Mouse (Mus musculus) kidney, adult 2 months (tissue): ENCODE measurements around the gene Rimbp2. TPM values are rescaled to one million over a fixed set of nuclear protein-coding genes. Genes with fewer than 3 reads are reported as not detected.
"Not testable (repeated sequence)": the region's sequence is repeated elsewhere in the genome, so short reads cannot be mapped to it uniquely, and the experiment has no call there.

Experiments used
- DNase-seq: peaks from one replicate; pipeline ENCODE4 v3.0.0; 2021
- H3K27ac ChIP-seq: fragments of 200-500 bp; 2 replicates; pipeline ENCODE4 v1.5.1; 2012; ENCODE audit warnings: low read depth, low read length, control low read depth, inconsistent platforms; ENCODE audit not compliant: insufficient read depth
- H3K27me3 ChIP-seq: fragments of 200-500 bp; replicated peaks from 2 replicates; pipeline ENCODE4 v1.6.1; 2012; ENCODE audit warnings: mild to moderate bottlenecking, moderate library complexity, low read length, inconsistent platforms; ENCODE audit not compliant: control insufficient read depth, insufficient read depth
- H3K36me3 ChIP-seq: fragments of 200-500 bp; 2 replicates; pipeline ENCODE4 v1.6.1; 2012; ENCODE audit warnings: mild to moderate bottlenecking, moderate library complexity, low read length, inconsistent platforms; ENCODE audit not compliant: control insufficient read depth, insufficient read depth
- H3K4me1 ChIP-seq: fragments of 200-500 bp; 2 replicates; pipeline ENCODE4 v1.6.1; 2011; ENCODE audit warnings: low read length; ENCODE audit not compliant: control insufficient read depth, insufficient read depth
- H3K4me3 ChIP-seq: fragments of 200-500 bp; 2 replicates; pipeline ENCODE4 v1.5.1; 2011; ENCODE audit warnings: mild to moderate bottlenecking, low read depth, low read length, control low read depth; ENCODE audit not compliant: insufficient read depth
- CTCF ChIP-seq: fragments of 200-500 bp; conservative IDR thresholded peaks from 2 replicates; pipeline ENCODE4 v1.5.1; 2011; ENCODE audit warnings: low read depth, mild to moderate bottlenecking, control low read depth, low read length, moderate library complexity, mixed read lengths; ENCODE audit not compliant: insufficient read depth, insufficient read length
- POLR2A ChIP-seq: fragments of 200-500 bp; IDR thresholded peaks from one replicate; pipeline ENCODE4 v1.6.1; 2011; ENCODE audit warnings: low read depth, low read length, control low read depth
- WGBS: fragments of 180-500 bp; shearing (Covaris S2); methylation state at CpG from one replicate; pipeline ENCODE4 v1.1.7; 2018; 5-methylcytosine and 5-hydroxymethylcytosine counted together
- polyA plus RNA-seq: library from polyadenylated mRNA; depleted of rRNA; stranded (reverse); fragments of >200 nt; gene quantifications from 2 replicates; pipeline ENCODE4 v1.2.3, GENCODE M21; 2012

The Rimbp2 gene
- polyA plus RNA-seq, 1 experiment = 0.55 TPM

- Histone ChIP-seq H3K4me1 (no peaks in the 10 kb centered on the region), H3K36me3 (no peaks in the 10 kb centered on the region), H3K27ac (no peak overlapping the region), H3K27me3 (no peaks in the 10 kb centered on the region), H3K4me3 (no peak overlapping the region)
- DNase-seq = peak; percentile 42
- WGBS = 20% methylated on average over 12 of the region's 12 CpGs
- peak; percentile 88 for TF ChIP-seq CTCF
- TF ChIP-seq POLR2A = no peak
Measured at GRCm38 (mm10) chr5:128981607-128982006, 28.3 kb upstream of the Rimbp2 start.

- WGBS = 77% methylated on average over 7 of the region's 7 CpGs
- H3K27me3 ChIP-seq = no peaks in the 10 kb centered on the region
- no peak for DNase-seq
- H3K4me3 ChIP-seq = no peak overlapping the region
- no peaks in the 10 kb centered on the region for H3K36me3 ChIP-seq
- no peak overlapping the region for H3K27ac ChIP-seq
- H3K4me1 ChIP-seq = no peaks in the 10 kb centered on the region
- no peak for TF ChIP-seq CTCF
- TF ChIP-seq POLR2A = no peak
Measured at GRCm38 (mm10) chr5:128980857-128981256, 27.6 kb upstream of the Rimbp2 start.

- no peaks in the 10 kb centered on the region for H3K4me1 ChIP-seq
- DNase-seq = no peak
- H3K36me3 ChIP-seq = no peaks in the 10 kb centered on the region
- no peaks in the 10 kb centered on the region for H3K27me3 ChIP-seq
- H3K4me3 ChIP-seq = no peak overlapping the region
- WGBS = 98% methylated on average over 7 of the region's 7 CpGs
- H3K27ac ChIP-seq = no peak overlapping the region
- TF ChIP-seq POLR2A = no peak
- TF ChIP-seq CTCF = no peak
Measured at GRCm38 (mm10) chr5:128978957-128979356, 25.7 kb upstream of the Rimbp2 start.

GRCm38 (mm10) chr5:128977466-128977865 is 24.2 kb upstream of the Rimbp2 start:
- H3K4me1 ChIP-seq, H3K27me3 ChIP-seq, H3K36me3 ChIP-seq, DNase-seq, H3K4me3 ChIP-seq, H3K27ac ChIP-seq: not testable (repeated sequence)
- WGBS = 86% methylated on average over 1 of the region's 1 CpGs

GRCm38 (mm10) chr5:128976266-128976665 is 23.0 kb upstream of the Rimbp2 start:
- TF ChIP-seq POLR2A (no peak), CTCF (peak; percentile 57; the same call in 1 of the 2 replicates)
- Histone ChIP-seq H3K4me1 (no peaks in the 10 kb centered on the region), H3K27me3 (no peaks in the 10 kb centered on the region), H3K27ac (no peak overlapping the region), H3K36me3 (no peaks in the 10 kb centered on the region), H3K4me3 (no peak overlapping the region)
- WGBS = 31% methylated on average over 4 of the region's 4 CpGs
- peak; percentile 70 for DNase-seq

GRCm38 (mm10) chr5:128971298-128971697 is 18.0 kb upstream of the Rimbp2 start:
- no peaks in the 10 kb centered on the region for H3K36me3 ChIP-seq
- DNase-seq = peak; percentile 55
- H3K4me3 ChIP-seq = no peak overlapping the region
- H3K27me3 ChIP-seq = no peaks in the 10 kb centered on the region
- TF ChIP-seq POLR2A = no peak
- TF ChIP-seq CTCF = peak; percentile 65
- H3K4me1 ChIP-seq = no peaks in the 10 kb centered on the region
- WGBS = 17% methylated on average over 14 of the region's 14 CpGs
- H3K27ac ChIP-seq = no peak overlapping the region

- TF ChIP-seq POLR2A (no peak), CTCF (no peak)
Measured at GRCm38 (mm10) chr5:128970878-128971277, 17.6 kb upstream of the Rimbp2 start.

GRCm38 (mm10) chr5:128964353-128964752 is 11.1 kb upstream of the Rimbp2 start:
- Histone ChIP-seq H3K4me3 (no peak overlapping the region), H3K27me3 (no peaks in the 10 kb centered on the region; the same call in 1 of the 2 replicates), H3K27ac (no peak overlapping the region), H3K36me3 (no peaks in the 10 kb centered on the region), H3K4me1 (no peaks in the 10 kb centered on the region)
- DNase-seq = no peak
- 48% methylated on average over 4 of the region's 4 CpGs for WGBS
- TF ChIP-seq POLR2A = no peak
- TF ChIP-seq CTCF = no peak

More at GRCm38 (mm10) chr5:128970878-128971277, 17.6 kb upstream of the Rimbp2 start:
- no peak for DNase-seq
- H3K4me3 ChIP-seq = no peak overlapping the region
- H3K27ac ChIP-seq = no peak overlapping the region
- 76% methylated on average over 10 of the region's 10 CpGs for WGBS
- no peaks in the 10 kb centered on the region for H3K4me1 ChIP-seq
- no peaks in the 10 kb centered on the region for H3K27me3 ChIP-seq
- H3K36me3 ChIP-seq = no peaks in the 10 kb centered on the region
